Mouse (Mus musculus): Measurements from ENCODE around the gene 4930402H24Rik.

- TF ChIP-seq GATA1 (IDR thresholded peaks at IDR 0.05; ENCODE audit: borderline replicate concordance, low read length), result no peak
- TF ChIP-seq FLI1 (IDR thresholded peaks at IDR 0.05; ENCODE audit: low read length), result no peak
Measured at GRCm38 (mm10) chr2:130679899-130680298, 226.3 kb downstream of the 4930402H24Rik start.
